Mouse (Mus musculus): ENCODE results near the gene Clic3. TPM values are rescaled to one million over a fixed set of nuclear protein-coding genes. Genes with fewer than 3 reads are reported as not detected.

The Clic3 gene
- total and polyA plus RNA-seq, 2 experiments from 2014 or later: 0.48 to 3.6 TPM

DNA sequence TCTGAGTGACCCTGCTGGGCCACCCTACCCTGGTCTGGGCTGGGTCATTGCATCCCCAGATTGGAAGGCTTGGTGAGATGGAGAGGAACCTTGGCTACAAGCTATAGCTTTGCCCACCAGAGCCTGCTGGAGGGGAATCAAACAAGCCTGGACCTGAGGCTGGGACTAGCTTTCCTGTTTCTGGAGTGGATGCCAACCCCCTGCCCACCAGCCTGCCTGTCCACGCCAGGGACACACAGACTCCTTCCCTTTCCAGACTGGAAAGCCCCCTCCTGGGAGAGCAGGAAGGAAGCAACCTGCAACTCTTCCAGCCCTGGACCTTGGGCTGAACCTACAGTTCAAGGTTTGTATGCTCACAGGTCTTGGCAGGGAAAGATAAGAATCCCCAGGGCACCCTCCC, 33.0 kb upstream of the Clic3 start:
- Histone ChIP-seq H3K4me3 (ENCODE audit: low read depth, low read length) (no peak overlapping the region), H3K27ac (ENCODE audit: low read depth, low read length) (no peak overlapping the region), H3K4me1 (ENCODE audit: insufficient read depth) (no peaks in the 10 kb centered on the region), H3K4me2 (ENCODE audit: low read depth) (no peak overlapping the region), H3K27me3 (ENCODE audit: insufficient read depth, low read length) (no peaks in the 10 kb centered on the region; the same call in 1 of the 2 replicates), H3K9me3 (ENCODE audit: low read length) (no peaks in the 10 kb centered on the region), H3K36me3 (ENCODE audit: insufficient read depth) (no peaks in the 10 kb centered on the region), H3K9ac (no peak overlapping the region)
- ATAC-seq: no peak
- no peak for DNase-seq
- TF ChIP-seq CTCF (IDR thresholded peaks at IDR 0.05; ENCODE audit: low read depth): no peak
- WGBS: 62% methylated on average over 1 of the region's 1 CpGs

DNA sequence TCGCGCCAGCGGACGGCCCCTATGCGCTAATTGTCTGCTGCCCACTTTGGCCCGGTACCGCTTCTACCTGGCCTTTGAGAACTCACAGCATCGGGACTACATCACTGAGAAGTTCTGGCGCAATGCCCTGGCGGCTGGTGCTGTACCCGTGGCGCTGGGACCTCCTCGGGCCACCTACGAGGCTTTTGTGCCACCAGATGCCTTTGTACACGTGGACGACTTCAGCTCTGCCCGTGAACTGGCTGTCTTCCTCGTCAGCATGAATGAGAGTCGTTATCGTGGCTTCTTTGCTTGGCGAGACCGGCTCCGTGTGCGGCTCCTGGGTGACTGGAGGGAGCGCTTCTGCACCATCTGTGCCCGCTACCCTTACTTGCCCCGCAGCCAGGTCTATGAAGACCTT, 31.2 kb upstream of the Clic3 start:
- no peak for TF ChIP-seq CTCF (IDR thresholded peaks at IDR 0.05; ENCODE audit: low read depth)
- 37% methylated on average over 27 of the region's 27 CpGs for WGBS
- H3K4me3 ChIP-seq (ENCODE audit: low read depth, low read length): no peak overlapping the region
- DNase-seq: no peak
- peaks cover 4% of the 10 kb centered on the region for H3K4me1 ChIP-seq (ENCODE audit: insufficient read depth)
- ATAC-seq: no peak
- no peak overlapping the region for H3K9ac ChIP-seq
- H3K27me3 ChIP-seq (ENCODE audit: insufficient read depth, low read length): no peaks in the 10 kb centered on the region; the same call in 1 of the 2 replicates
- H3K36me3 ChIP-seq (ENCODE audit: insufficient read depth): no peaks in the 10 kb centered on the region
- H3K9me3 ChIP-seq (ENCODE audit: low read length): no peaks in the 10 kb centered on the region
- no peak overlapping the region for H3K27ac ChIP-seq (ENCODE audit: low read depth, low read length)
- no peak overlapping the region for H3K4me2 ChIP-seq (ENCODE audit: low read depth)

- WGBS: 39% methylated on average over 5 of the region's 5 CpGs
- Histone ChIP-seq H3K4me3 (ENCODE audit: low read depth, low read length) (no peak overlapping the region), H3K36me3 (ENCODE audit: insufficient read depth) (no peaks in the 10 kb centered on the region; the same call in 1 of the 2 replicates), H3K9ac (no peak overlapping the region), H3K27me3 (ENCODE audit: insufficient read depth, low read length) (no peaks in the 10 kb centered on the region; the same call in 1 of the 2 replicates), H3K27ac (ENCODE audit: low read depth, low read length) (no peak overlapping the region), H3K4me2 (ENCODE audit: low read depth) (no peak overlapping the region), H3K4me1 (ENCODE audit: insufficient read depth) (peaks cover 4% of the 10 kb centered on the region), H3K9me3 (ENCODE audit: low read length) (no peaks in the 10 kb centered on the region)
- DNase-seq (peak; percentile 88), ATAC-seq (peak; percentile 24)
- TF ChIP-seq CTCF (IDR thresholded peaks at IDR 0.05; ENCODE audit: low read depth): peak; percentile 92
Measured at GRCm38 (mm10) chr2:25426721-25427191, 29.9 kb upstream of the Clic3 start.

- WGBS: 90% methylated on average over 5 of the region's 5 CpGs
- Histone ChIP-seq H3K4me2 (ENCODE audit: low read depth) (no peak overlapping the region), H3K27me3 (ENCODE audit: insufficient read depth, low read length) (no peaks in the 10 kb centered on the region; the same call in 1 of the 2 replicates), H3K36me3 (ENCODE audit: insufficient read depth) (no peaks in the 10 kb centered on the region; the same call in 1 of the 2 replicates), H3K4me1 (ENCODE audit: insufficient read depth) (peaks cover 4% of the 10 kb centered on the region), H3K4me3 (ENCODE audit: low read depth, low read length) (no peak overlapping the region), H3K9me3 (ENCODE audit: low read length) (no peaks in the 10 kb centered on the region), H3K9ac (no peak overlapping the region), H3K27ac (ENCODE audit: low read depth, low read length) (no peak overlapping the region)
- DNase-seq (no peak), ATAC-seq (no peak)
- TF ChIP-seq CTCF (IDR thresholded peaks at IDR 0.05; ENCODE audit: low read depth): no peak
Measured at GRCm38 (mm10) chr2:25427256-25427655, 29.4 kb upstream of the Clic3 start.

DNA sequence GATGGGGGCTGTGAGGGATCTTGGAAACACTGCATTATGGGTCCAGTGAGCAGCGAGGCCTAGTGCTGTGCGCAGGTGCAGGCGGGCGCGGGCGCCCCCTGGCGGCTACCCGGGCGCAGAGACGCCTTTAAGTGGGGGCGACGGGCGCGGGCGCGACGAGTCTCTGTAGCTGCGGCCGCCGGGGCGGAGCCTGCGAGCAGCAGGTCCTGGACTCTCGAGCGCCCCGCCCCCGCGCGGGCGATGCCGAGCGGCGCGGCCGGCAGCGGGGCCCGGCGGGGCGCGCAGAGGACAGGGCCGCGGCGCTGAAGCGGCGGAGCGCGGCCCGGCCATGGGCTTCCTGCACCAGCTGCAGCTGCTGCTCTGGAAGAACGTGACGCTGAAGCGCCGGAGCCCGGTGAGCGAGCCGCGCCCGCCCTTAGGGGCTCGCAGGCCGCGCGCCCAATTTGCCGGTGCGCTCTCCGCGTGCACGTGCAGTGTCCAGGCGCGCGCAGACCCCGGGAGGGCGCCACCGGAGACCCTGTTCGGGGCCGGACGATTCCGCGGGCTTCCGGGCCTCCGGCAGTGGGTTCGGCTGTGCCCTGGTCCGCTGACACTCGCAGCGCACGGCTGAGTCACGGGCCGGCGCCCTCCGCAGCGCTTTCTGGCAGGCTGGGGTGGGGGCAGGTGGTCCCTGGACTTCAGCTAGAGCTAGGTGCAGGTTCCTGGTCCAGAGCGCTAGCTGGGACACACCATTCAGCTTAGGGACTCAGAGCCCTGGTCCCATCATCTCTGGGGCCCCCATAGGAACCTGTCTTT, 28.0 kb upstream of the Clic3 start, which contains the start of gene Abca2:
Gene Abca2, plus strand, starts transcription at position 262 of the 795 bp plus-strand sequence.
- WGBS: under 1% methylated on average over 86 of the region's 89 CpGs
- H3K4me3 ChIP-seq (ENCODE audit: low read depth, low read length): peak within 1 kb of the TSS; percentile 74
- peak; percentile 96 for TF ChIP-seq CTCF (IDR thresholded peaks at IDR 0.05; ENCODE audit: low read depth)
- ATAC-seq (peak; percentile 97), DNase-seq (peak; percentile 96)
- no peaks in the 10 kb centered on the region for H3K9me3 ChIP-seq (ENCODE audit: low read length)
- H3K36me3 ChIP-seq (ENCODE audit: insufficient read depth): peaks cover 12% of the 10 kb centered on the region
- peak within 1 kb of the TSS; percentile 80 for H3K4me2 ChIP-seq (ENCODE audit: low read depth)
- H3K9ac ChIP-seq: peak within 1 kb of the TSS; percentile 87
- H3K27me3 ChIP-seq (ENCODE audit: insufficient read depth, low read length): no peaks in the 10 kb centered on the region; the same call in 1 of the 2 replicates
- H3K27ac ChIP-seq (ENCODE audit: low read depth, low read length): peak within 1 kb of the TSS; percentile 86
- peaks cover 4% of the 10 kb centered on the region for H3K4me1 ChIP-seq (ENCODE audit: insufficient read depth)

GRCm38 (mm10) chr2:25429435-25430180, 27.0 kb upstream of the Clic3 start:
- H3K4me1 ChIP-seq (ENCODE audit: insufficient read depth): peaks cover 4% of the 10 kb centered on the region
- peak overlapping the region; percentile 86; the same call in 1 of the 2 replicates for H3K27ac ChIP-seq (ENCODE audit: low read depth, low read length)
- ATAC-seq: no peak
- DNase-seq: no peak
- peak overlapping the region; percentile 80 for H3K4me2 ChIP-seq (ENCODE audit: low read depth)
- H3K36me3 ChIP-seq (ENCODE audit: insufficient read depth): peaks cover 18% of the 10 kb centered on the region
- H3K9me3 ChIP-seq (ENCODE audit: low read length): no peaks in the 10 kb centered on the region
- no peaks in the 10 kb centered on the region; the same call in 1 of the 2 replicates for H3K27me3 ChIP-seq (ENCODE audit: insufficient read depth, low read length)
- peak overlapping the region; percentile 74 for H3K4me3 ChIP-seq (ENCODE audit: low read depth, low read length)
- WGBS: 39% methylated on average over 5 of the region's 5 CpGs
- TF ChIP-seq CTCF (IDR thresholded peaks at IDR 0.05; ENCODE audit: low read depth): no peak
- H3K9ac ChIP-seq: peak overlapping the region; percentile 87
